In genomic region chr11:44561476-44562015, GRCm38 (mm10) we compare ENCODE assay signal across 26 mouse cellular contexts. TPM values are rescaled to one million over a fixed set of nuclear protein-coding genes. Genes with fewer than 3 reads are reported as not detected.
A peak's percentile ranks its signal among the peaks of the same experiment; 100 is the strongest.
DNase-seq lines count a peak whose midpoint lies in the region; ATAC-seq and TF ChIP-seq lines count a peak whose summit lies in the region.
"Had no signal": no experiment of that assay in that cellular context is flagged by ENCODE, and none has a peak within 500 bp of the region (broad histone marks: within the 10 kb centered on the region; RNA-seq: fewer than 3 reads in every experiment).

No protein-coding gene starts in this region.

- no peaks in the 10 kb centered on the region for H3K9me3 ChIP-seq in midbrain, postnatal 0 days (ENCODE audit: low read length)
- H3K9me3 ChIP-seq in midbrain, embryonic 15.5 days = no peaks in the 10 kb centered on the region
- H3K9me3 ChIP-seq: embryonic facial prominence, embryonic 12.5 days; embryonic facial prominence, embryonic 15.5 days; hindbrain, embryonic 12.5 days; hindbrain, embryonic 15.5 days; intestine, embryonic 15.5 days had no signal

- no peak for ATAC-seq in midbrain, postnatal 0 days (ENCODE audit: low FRiP score)
- no peak for ATAC-seq in midbrain, embryonic 15.5 days (replicated peaks)
- ATAC-seq: forebrain, embryonic 14.5 days; forebrain, postnatal 0 days; intestine, embryonic 15.5 days had no signal

- no peak overlapping the region for H3K27ac ChIP-seq in midbrain, postnatal 0 days (ENCODE audit: low read depth, low read length)
- H3K27ac ChIP-seq in midbrain, embryonic 15.5 days = no peak overlapping the region
- H3K27ac ChIP-seq: embryonic facial prominence, embryonic 12.5 days; embryonic facial prominence, embryonic 15.5 days; gastrocnemius, adult 2 months; heart, adult 2 months; hindbrain, embryonic 12.5 days; hindbrain, embryonic 15.5 days; intestine, embryonic 15.5 days had no signal

- no peak overlapping the region for H3K4me3 ChIP-seq in midbrain, postnatal 0 days (ENCODE audit: low read depth, low read length)
- H3K4me3 ChIP-seq in midbrain, embryonic 15.5 days = no peak overlapping the region
- H3K4me3 ChIP-seq: embryonic facial prominence, embryonic 12.5 days; embryonic facial prominence, embryonic 15.5 days; gastrocnemius, adult 2 months; heart, adult 2 months; hindbrain, embryonic 12.5 days; hindbrain, embryonic 15.5 days; intestine, embryonic 15.5 days had no signal

- H3K4me2 ChIP-seq in midbrain, postnatal 0 days (ENCODE audit: low read depth, low read length, poor library complexity, severe bottlenecking) = no peak overlapping the region
- H3K4me2 ChIP-seq in midbrain, embryonic 15.5 days = no peak overlapping the region
- H3K4me2 ChIP-seq: embryonic facial prominence, embryonic 12.5 days; embryonic facial prominence, embryonic 15.5 days; heart, embryonic 11.5 days; hindbrain, embryonic 12.5 days; hindbrain, embryonic 15.5 days; intestine, embryonic 15.5 days had no signal

- 80% methylated on average over 21 of the region's 21 CpGs for WGBS in midbrain, postnatal 0 days
- WGBS in midbrain, embryonic 15.5 days = 82% methylated on average over 21 of the region's 21 CpGs

- no peaks in the 10 kb centered on the region for H3K27me3 ChIP-seq in midbrain, postnatal 0 days (ENCODE audit: insufficient read depth, low read length)
- no peaks in the 10 kb centered on the region for H3K27me3 ChIP-seq in midbrain, embryonic 15.5 days (replicated peaks)
- H3K27me3 ChIP-seq: embryonic facial prominence, embryonic 12.5 days; embryonic facial prominence, embryonic 15.5 days; hindbrain, embryonic 12.5 days; hindbrain, embryonic 15.5 days; intestine, embryonic 15.5 days had no signal

- no peak for TF ChIP-seq CTCF in midbrain, postnatal 0 days (IDR thresholded peaks at IDR 0.05)

- no peak overlapping the region for H3K9ac ChIP-seq in midbrain, postnatal 0 days (replicated peaks; ENCODE audit: low read length, poor library complexity, severe bottlenecking)
- H3K9ac ChIP-seq in midbrain, embryonic 15.5 days = no peak overlapping the region
- H3K9ac ChIP-seq: embryonic facial prominence, embryonic 12.5 days; embryonic facial prominence, embryonic 15.5 days; forebrain, postnatal 0 days; hindbrain, embryonic 12.5 days; hindbrain, embryonic 15.5 days; intestine, embryonic 15.5 days had no signal

- DNase-seq in heart, adult 11 months = peak; percentile 83
- DNase-seq in heart, adult 9 months (ENCODE audit: low spot score in 2 of 2) = no peak
- peak; percentile 8 for DNase-seq in midbrain, postnatal 0 days (ENCODE audit: low spot score)
- DNase-seq in mesoderm, embryonic 11.5 days (ENCODE audit: low read depth, low spot score) = peak; percentile 20
- DNase-seq in kidney, postnatal 14 days = no peak
- DNase-seq: adrenal gland, adult 2 months; adrenal gland, postnatal 14 days; B cell, adult 2 months; cerebellum, adult 18-20 months; cerebellum, adult 9-10 months; cerebellum, postnatal 25 days; forebrain, postnatal 0 days; gastrocnemius, adult 2 months; gastrocnemius, postnatal 14 days; heart, adult 2 months had no signal

- peaks cover 54% of the 10 kb centered on the region for H3K36me3 ChIP-seq in midbrain, postnatal 0 days (ENCODE audit: insufficient read depth, low read length)
- H3K36me3 ChIP-seq in midbrain, embryonic 15.5 days (replicated peaks) = peaks cover 43% of the 10 kb centered on the region; the same call in 1 of the 2 replicates

- H3K4me1 ChIP-seq in midbrain, postnatal 0 days (ENCODE audit: insufficient read depth, low read length) = no peaks in the 10 kb centered on the region
- no peaks in the 10 kb centered on the region for H3K4me1 ChIP-seq in midbrain, embryonic 15.5 days
- H3K4me1 ChIP-seq: embryonic facial prominence, embryonic 12.5 days; embryonic facial prominence, embryonic 15.5 days; hindbrain, embryonic 12.5 days; hindbrain, embryonic 15.5 days; intestine, embryonic 15.5 days had no signal

RNA-seq across cellular contexts. Expression of gene Rnf145, which starts 42.8 kb away (rescaled TPM):
- total RNA-seq in midbrain, postnatal 0 days (2014; rRNA removed) = 115 and 119 TPM in 2 replicates
- polyA plus RNA-seq in midbrain, postnatal 0 days (2015; fragmentation: Nextera tagmentation; extraction: Ambion mirVana) = 101 and 104 TPM in 2 replicates
- polyA plus RNA-seq in midbrain, embryonic 15.5 days (2015; fragmentation: Nextera tagmentation; extraction: Ambion mirVana) = 123 and 128 TPM in 2 replicates

RNA-seq across cellular contexts. Expression of gene Ebf1, which starts 55.6 kb away (rescaled TPM):
- total RNA-seq in midbrain, postnatal 0 days (2014; rRNA removed) = 27.1 and 27.2 TPM in 2 replicates
- polyA plus RNA-seq in midbrain, postnatal 0 days (2015; fragmentation: Nextera tagmentation; extraction: Ambion mirVana) = 30.0 and 30.5 TPM in 2 replicates
- 66.6 and 68.9 TPM in 2 replicates for polyA plus RNA-seq in midbrain, embryonic 15.5 days (2015; fragmentation: Nextera tagmentation; extraction: Ambion mirVana)
- total RNA-seq: common myeloid progenitor, adult 5-6 weeks; hematopoietic stem cell, adult 5-6 weeks; MEL had no signal

Comparison
In these comparisons a context has a peak if more than half of its experiments do, and no peak if none do; other contexts are left out.
1. DNase-seq: peak in heart, adult 11 months (single experiment), midbrain, postnatal 0 days (single experiment) and mesoderm, embryonic 11.5 days (single experiment); none in heart, adult 9 months (0 of 2) and kidney, postnatal 14 days (single experiment).